Comparison of ENCODE assay signal across 8 mouse cellular contexts in genomic region chr7:115170439-115170838, GRCm38 (mm10).
DNase-seq lines count a peak whose midpoint lies in the region; ATAC-seq lines count a peak whose summit lies in the region.
"Had no signal": no experiment of that assay in that cellular context is flagged by ENCODE, and none has a peak within 500 bp of the region (broad histone marks: within the 10 kb centered on the region; RNA-seq: fewer than 3 reads in every experiment).

No protein-coding gene starts in this region.

- no peaks in the 10 kb centered on the region for H3K36me3 ChIP-seq in stomach, embryonic 14.5 days (ENCODE audit: control insufficient read depth, insufficient read depth, low read length)
- no peaks in the 10 kb centered on the region for H3K36me3 ChIP-seq in liver, embryonic 11.5 days (ENCODE audit: control insufficient read depth, insufficient read depth, low read length)
- H3K36me3 ChIP-seq: heart, embryonic 13.5 days had no signal

- WGBS in stomach, embryonic 14.5 days: 34% methylated on average over 9 of the region's 9 CpGs
- WGBS in liver, embryonic 11.5 days: 63% methylated on average over 9 of the region's 9 CpGs

- H3K9me3 ChIP-seq in stomach, embryonic 14.5 days (ENCODE audit: control insufficient read depth, low read depth, low read length): 0 out of 2 replicates have a peak, but pooled peaks cover 2% of the 10 kb centered on the region
- H3K9me3 ChIP-seq in liver, embryonic 11.5 days (ENCODE audit: control insufficient read depth, low read length): no peaks in the 10 kb centered on the region

- H3K4me3 ChIP-seq in stomach, embryonic 14.5 days (ENCODE audit: low read depth, low read length): no peak overlapping the region
- H3K4me3 ChIP-seq in liver, embryonic 11.5 days (ENCODE audit: low read depth, low read length): no peak overlapping the region
- H3K4me3 ChIP-seq: heart, embryonic 13.5 days had no signal

- intact Hi-C loops in gastrocnemius, postnatal 14 days (cut with DNase I; ENCODE audit: low total_unique reads): no loop called here
- intact Hi-C loops in left cerebral cortex, postnatal 10 days (cut with DNase I): no loop called here

- H3K4me2 ChIP-seq in stomach, embryonic 14.5 days (replicated peaks; ENCODE audit: low read depth, low read length): no peak overlapping the region; the same call in 1 of the 2 replicates
- no peak overlapping the region for H3K4me2 ChIP-seq in liver, embryonic 11.5 days

- H3K27ac ChIP-seq in stomach, embryonic 14.5 days (ENCODE audit: low read length): no peak overlapping the region
- H3K27ac ChIP-seq in liver, embryonic 11.5 days (ENCODE audit: low read depth, low read length): no peak overlapping the region
- H3K27ac ChIP-seq: heart, embryonic 13.5 days had no signal

- no peak overlapping the region for H3K9ac ChIP-seq in stomach, embryonic 14.5 days (replicated peaks; ENCODE audit: low read depth, low read length)
- no peak overlapping the region for H3K9ac ChIP-seq in liver, embryonic 11.5 days (ENCODE audit: low read depth, low read length)
- H3K9ac ChIP-seq: heart, embryonic 13.5 days had no signal

- peak; percentile 67; the same call in 1 of the 2 replicates for ATAC-seq in stomach, embryonic 14.5 days (ENCODE audit: insufficient number of reproducible peaks, insufficient read depth, low FRiP score, low read depth)
- ATAC-seq in liver, embryonic 11.5 days (replicated peaks; ENCODE audit: low FRiP score): no peak

- peaks cover 2% of the 10 kb centered on the region; the same call in 1 of the 2 replicates for H3K4me1 ChIP-seq in stomach, embryonic 14.5 days (ENCODE audit: control insufficient read depth, insufficient read depth, low read length)
- H3K4me1 ChIP-seq in liver, embryonic 11.5 days (replicated peaks; ENCODE audit: control insufficient read depth, insufficient read depth, low read length): no peaks in the 10 kb centered on the region

- H3K27me3 ChIP-seq in stomach, embryonic 14.5 days (ENCODE audit: control insufficient read depth, insufficient read depth, low read length): no peaks in the 10 kb centered on the region
- H3K27me3 ChIP-seq in liver, embryonic 11.5 days (replicated peaks; ENCODE audit: control insufficient read depth, insufficient read depth, low read length): no peaks in the 10 kb centered on the region

- DNase-seq in left cerebral cortex, adult 18-20 months (ENCODE audit: low spot score in 2 of 2): peak; percentile 10 to 14
- DNase-seq in left cerebral cortex, adult 11 months (ENCODE audit: low spot score): no peak
- peak; percentile 8 to 27 for DNase-seq in cerebellum, postnatal 25 days
- DNase-seq in gastrocnemius, postnatal 14 days: peak; percentile 76
- peak; percentile 37 to 48 for DNase-seq in left cerebral cortex, postnatal 10 days (ENCODE audit: extremely low spot score in 1 of 2, low spot score in 2 of 2)
- no peak for DNase-seq in liver, embryonic 11.5 days (ENCODE audit: low spot score)

Comparison
In these comparisons a context has a peak if more than half of its experiments do, and no peak if none do; other contexts are left out.
1. DNase-seq: peak in left cerebral cortex, adult 18-20 months (2 of 2), cerebellum, postnatal 25 days (2 of 2), gastrocnemius, postnatal 14 days (single experiment) and left cerebral cortex, postnatal 10 days (2 of 2); none in left cerebral cortex, adult 11 months (single experiment) and liver, embryonic 11.5 days (single experiment).